Mouse (Mus musculus) ES-E14 (cell line): ENCODE measurements at regions not wholly inside any gene's neighbourhood (a gene's known extent, or its start where the extent isn't known, plus 50 kb on each side); places are given as distances from the start of the nearest gene placed in this dataset.

Experiments used
- CHD2 ChIP-seq: IDR thresholded peaks from 2 replicates; pipeline ENCODE4 v1.6.1; 2014; ENCODE audit warnings: mild to moderate bottlenecking, low read depth, low read length, inconsistent platforms
- HCFC1 ChIP-seq: IDR thresholded peaks from 2 replicates; pipeline ENCODE4 v1.6.1; 2012; ENCODE audit warnings: low read length, inconsistent platforms, borderline replicate concordance; ENCODE audit not compliant: insufficient read depth
- MAFK ChIP-seq: IDR thresholded peaks from 2 replicates; pipeline ENCODE4 v1.6.1; 2014; ENCODE audit warnings: mild to moderate bottlenecking, low read depth, low read length, inconsistent platforms; ENCODE audit not compliant: insufficient read depth
- ZC3H11A ChIP-seq: IDR thresholded peaks from 2 replicates; pipeline ENCODE4 v1.6.1; 2012; ENCODE audit warnings: low read depth, mild to moderate bottlenecking, inconsistent platforms, low read length, borderline replicate concordance
- ZNF384 ChIP-seq: IDR thresholded peaks from 2 replicates; pipeline ENCODE4 v1.6.1; 2012; ENCODE audit warnings: low read depth, low read length, inconsistent platforms

DNA sequence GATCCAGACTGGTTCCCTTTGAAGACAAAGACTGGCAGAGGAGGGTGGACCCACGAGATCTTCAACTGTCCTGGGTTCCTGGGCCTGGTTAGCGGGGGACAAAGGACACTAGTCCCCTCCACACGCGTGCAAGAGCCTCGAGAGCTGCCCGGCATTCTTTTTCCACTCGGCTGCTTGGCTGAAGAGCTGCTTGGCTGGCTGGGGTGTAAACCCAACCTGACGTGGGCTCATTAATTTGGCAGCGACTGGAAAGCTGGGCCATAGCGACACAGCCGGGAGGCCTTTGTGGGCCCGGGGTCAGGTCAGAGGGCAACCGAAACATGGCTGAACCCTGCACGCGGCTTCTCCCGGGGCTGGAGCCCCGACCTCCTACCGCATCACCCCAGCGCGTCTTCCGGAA, 62.0 kb downstream of the Gm10320 start:
- TF ChIP-seq HCFC1 (no peak), ZC3H11A (no peak), ZNF384 (no peak), CHD2 (no peak), MAFK (no peak)
